Mouse (Mus musculus) ovary, postnatal 14 days (tissue): ENCODE measurements at regions not wholly inside any gene's neighbourhood (a gene's known extent, or its start where the extent isn't known, plus 50 kb on each side); places are given as distances from the start of the nearest gene placed in this dataset.
"Not testable (repeated sequence)": the region's sequence is repeated elsewhere in the genome, so short reads cannot be mapped to it uniquely, and the experiment has no call there.

Experiments used
- DNase-seq: peaks from one replicate; pipeline ENCODE4 v3.0.0; 2022; ENCODE audit warnings: low spot score

GRCm38 (mm10) chr7:60492028-60492995, 352.3 kb upstream of the Snrpn start:
- not testable (repeated sequence) for DNase-seq

GRCm38 (mm10) chr7:60487839-60488454, 347.9 kb upstream of the Snrpn start:
- DNase-seq: not testable (repeated sequence)

- DNase-seq: not testable (repeated sequence)
Observed at GRCm38 (mm10) chr7:60450074-60450603, 310.1 kb upstream of the Snrpn start.

- DNase-seq: not testable (repeated sequence)
Observed at GRCm38 (mm10) chr7:60449239-60450073, 309.4 kb upstream of the Snrpn start.

- DNase-seq: no peak
Observed at GRCm38 (mm10) chr7:60438781-60439180, 298.8 kb upstream of the Snrpn start.

- peak; percentile 12 for DNase-seq
Observed at GRCm38 (mm10) chr7:60391011-60391863, 251.2 kb upstream of the Snrpn start.

GRCm38 (mm10) chr7:60386957-60387356, 246.9 kb upstream of the Snrpn start:
- not testable (repeated sequence) for DNase-seq

- DNase-seq: not testable (repeated sequence)
Observed at GRCm38 (mm10) chr7:60374001-60374400, 234.0 kb upstream of the Snrpn start.

- DNase-seq: not testable (repeated sequence)
Observed at GRCm38 (mm10) chr7:60352206-60352605, 212.2 kb upstream of the Snrpn start.
